Mouse (Mus musculus) frontal cortex, postnatal 25 days (tissue): ENCODE measurements at regions not wholly inside any gene's neighbourhood (a gene's known extent, or its start where the extent isn't known, plus 50 kb on each side); places are given as distances from the start of the nearest gene placed in this dataset.

ENCODE experiments used
- DNase-seq, 2 experiments: peaks; one replicate each; pipeline ENCODE4 v3.0.0; 2022; ENCODE audit warnings: low spot score in 2 of 2

DNA sequence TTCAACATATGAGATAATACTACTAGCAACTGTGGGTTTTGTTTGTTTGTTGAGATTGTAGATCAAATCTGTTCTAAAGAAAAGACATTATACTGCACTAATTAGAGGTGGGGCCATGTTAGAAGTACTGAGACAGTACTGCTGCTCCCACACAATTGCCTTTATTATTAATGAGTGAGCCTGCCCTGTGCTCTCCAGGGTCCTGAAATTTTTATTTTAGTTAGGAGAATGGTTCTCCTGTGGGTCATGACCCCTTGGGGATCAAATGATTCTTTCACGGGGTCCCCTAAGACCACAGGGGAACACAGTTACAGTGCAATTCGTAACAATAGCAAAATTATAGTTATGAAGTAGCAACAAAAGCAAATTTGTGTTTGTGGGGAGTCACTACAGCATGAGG, 268.8 kb downstream of the Gm9195 start:
- no peak for DNase-seq

DNA sequence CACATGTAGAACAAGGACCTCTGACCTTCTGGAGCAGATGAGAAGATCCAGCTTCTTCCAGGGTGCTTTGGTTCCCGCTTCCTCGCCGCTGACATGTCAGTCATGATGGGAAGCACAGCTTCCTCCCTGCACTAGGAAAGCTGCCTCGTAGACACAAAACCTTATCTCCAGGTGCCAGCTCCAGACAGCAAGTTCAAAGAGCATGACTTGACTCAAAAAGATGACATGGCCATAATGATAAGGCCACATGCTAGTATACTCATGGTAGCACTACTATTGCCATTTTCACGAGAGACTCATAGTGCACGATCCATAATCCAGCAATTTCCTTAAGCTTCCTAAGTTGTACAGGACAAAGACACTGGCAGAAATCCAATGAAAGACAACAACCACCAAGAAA, 272.1 kb downstream of the Gm9195 start:
- DNase-seq: no peak

DNA sequence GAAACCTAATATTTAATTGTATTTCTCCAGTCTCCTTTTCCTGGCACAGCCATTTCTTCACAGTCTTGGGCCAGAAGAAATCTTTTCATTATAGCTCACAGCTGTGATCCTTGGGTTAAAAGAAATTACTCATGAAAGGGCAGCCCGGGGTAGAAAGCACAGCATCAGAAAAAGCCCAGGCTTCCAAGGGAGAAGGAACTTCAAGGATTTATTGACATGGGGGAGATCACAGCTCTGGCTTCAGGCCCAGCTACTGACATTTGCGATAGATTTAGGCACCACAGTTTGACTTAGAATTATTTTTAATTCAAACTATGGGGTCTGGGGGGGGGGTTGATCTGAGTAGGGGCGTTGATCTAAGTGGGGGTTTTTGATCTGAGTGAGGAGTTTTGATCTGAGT, 291.3 kb downstream of the Gm9195 start:
- no peak for DNase-seq

DNA sequence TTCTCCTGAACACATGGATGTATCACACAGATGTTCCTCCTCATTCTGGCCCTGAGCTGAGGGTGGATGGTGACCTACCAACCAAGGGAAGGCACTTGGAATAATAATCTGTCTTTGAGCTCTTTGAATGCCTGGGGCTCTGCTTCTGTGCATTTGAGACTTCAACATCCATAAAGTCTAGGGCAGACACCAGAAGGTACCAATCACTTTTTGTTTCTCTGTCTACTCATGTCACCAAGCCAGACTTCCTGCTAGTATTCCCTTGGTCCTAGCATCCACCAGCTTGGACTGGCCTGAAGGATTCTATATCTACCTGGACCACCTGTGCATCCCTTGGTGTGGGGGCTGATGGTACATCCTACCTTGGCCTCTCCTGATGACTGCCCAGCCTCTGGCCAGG, 291.7 kb downstream of the Gm9195 start:
- no peak for DNase-seq

DNA sequence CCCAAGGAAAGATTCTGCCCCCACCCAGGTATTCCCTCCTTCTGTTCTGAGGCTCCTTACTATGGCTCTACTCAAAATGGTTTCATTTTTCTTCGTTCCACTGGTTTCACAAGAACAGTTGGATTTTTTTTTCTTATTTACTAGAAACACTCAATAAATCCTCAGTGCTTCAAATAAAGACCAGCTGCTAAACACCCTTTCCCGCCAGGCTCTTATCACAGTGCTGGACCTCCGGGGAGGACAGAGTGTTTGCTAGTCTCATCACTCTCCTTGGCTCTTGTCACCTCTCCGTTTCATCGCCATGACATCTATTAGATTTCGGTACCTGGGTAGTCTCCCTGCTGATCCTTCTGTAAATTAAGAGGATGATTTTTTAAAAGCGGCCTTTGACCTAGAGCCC, 293.7 kb downstream of the Gm9195 start:
- DNase-seq: no peak

DNA sequence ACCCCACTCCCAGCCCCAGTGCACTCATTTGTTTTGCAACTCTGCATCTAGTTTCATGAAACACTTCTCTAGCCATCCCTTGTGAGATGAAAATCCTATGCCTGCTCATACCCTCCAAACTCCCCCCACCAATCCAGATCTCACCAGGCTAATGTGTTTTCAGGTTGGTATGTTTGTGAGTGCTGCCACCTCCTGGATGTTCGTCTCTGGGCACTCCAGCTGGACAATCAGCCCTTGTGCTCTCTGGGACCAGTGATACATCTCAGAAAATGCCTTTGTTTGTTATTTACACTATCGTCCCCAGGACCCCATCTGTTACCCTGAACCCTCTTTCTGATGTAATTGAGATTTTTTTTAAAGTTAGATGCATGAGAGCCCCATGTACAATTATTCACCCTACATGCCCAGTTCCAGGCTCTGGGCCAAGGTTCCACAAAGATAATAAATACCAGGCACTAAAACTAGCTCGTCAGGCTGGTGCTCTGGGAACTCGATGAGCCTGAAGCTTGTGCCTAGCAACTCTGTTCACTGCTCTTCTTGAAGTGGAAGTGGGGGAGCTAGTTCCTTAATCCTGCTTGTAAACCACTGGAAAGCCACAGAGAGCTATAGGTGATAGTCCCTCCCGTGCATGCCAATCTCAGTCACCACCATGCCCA, 304.2 kb downstream of the Gm9195 start:
- DNase-seq: peak; percentile 36 to 42

DNA sequence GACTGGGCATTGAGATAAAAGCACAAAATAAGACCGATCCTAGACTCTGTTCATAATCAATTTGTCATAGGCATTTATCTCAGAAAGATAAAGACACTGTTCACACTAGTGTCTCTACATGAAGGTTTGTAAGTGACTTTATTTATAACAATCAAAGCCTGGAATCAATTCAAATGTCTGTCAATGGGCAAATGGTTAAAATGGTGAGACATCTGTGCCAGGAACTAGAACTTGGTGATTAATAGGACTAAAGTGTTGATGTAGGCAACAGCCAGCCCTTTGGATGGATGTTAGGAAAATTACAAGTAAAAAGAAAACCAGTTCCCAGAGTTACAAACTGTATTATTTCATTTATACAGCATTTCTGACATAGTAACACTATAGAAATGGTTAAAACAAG, 315.9 kb downstream of the Gm9195 start:
- DNase-seq: no peak

DNA sequence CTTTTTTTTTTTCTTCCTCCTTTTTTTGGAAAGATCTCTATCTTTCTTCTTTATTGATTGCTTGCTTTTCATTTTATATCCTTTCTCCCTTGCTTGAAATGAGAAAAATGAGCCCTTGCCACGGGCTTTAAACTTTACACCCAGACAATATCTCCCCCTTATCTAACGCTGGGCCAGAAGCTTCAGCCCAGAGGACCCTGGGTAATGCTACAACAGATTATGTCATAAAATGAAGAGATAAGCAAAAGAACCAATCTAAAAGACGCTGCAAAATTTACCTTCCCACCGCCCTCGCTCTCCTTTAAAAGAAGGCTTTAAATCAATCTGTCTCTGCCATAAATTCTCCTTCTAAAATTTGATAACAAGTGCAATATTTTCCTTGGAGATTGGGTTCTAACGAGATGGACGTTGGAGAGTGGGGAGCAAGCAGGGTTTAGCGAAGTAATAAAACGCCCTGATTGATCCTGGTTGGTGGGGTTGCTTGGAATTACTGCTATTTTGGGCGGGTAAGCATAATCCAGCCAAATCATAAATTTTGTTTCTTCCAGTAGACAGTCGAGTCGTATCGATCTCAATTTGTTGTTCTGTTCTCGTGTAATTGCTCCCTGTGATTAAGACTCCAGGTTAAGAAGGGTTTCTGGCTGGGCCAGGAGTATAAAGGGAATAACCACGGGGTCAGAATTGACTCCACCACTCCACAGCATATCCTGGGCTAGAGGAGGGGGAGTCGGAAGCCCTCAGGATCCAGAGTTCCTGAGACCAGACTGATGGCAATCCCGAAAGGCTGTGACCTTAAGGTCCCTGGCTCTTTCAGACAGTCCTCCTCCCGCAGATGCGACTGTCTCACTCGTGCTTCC, 318.9 kb downstream of the Gm9195 start:
- no peak for DNase-seq

DNA sequence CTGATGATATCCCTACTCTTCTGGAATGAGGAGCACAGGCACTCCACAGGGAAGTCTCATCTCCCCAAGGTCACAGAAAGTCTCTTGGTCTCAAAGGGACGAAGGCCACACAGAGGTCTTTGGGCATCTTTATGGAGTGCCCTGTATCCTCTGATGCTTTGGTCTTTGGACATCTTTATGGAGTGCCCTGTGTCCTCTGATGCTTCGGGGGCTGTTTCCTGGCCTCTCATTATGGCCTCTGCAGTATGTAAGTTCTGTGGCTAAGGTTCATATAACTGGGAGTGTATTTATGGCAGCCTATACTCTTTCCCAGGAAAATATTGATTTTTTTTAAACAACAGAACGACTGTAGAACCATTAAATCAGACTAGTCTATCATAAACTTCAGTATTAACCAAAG, 319.9 kb downstream of the Gm9195 start:
- DNase-seq: no peak

DNA sequence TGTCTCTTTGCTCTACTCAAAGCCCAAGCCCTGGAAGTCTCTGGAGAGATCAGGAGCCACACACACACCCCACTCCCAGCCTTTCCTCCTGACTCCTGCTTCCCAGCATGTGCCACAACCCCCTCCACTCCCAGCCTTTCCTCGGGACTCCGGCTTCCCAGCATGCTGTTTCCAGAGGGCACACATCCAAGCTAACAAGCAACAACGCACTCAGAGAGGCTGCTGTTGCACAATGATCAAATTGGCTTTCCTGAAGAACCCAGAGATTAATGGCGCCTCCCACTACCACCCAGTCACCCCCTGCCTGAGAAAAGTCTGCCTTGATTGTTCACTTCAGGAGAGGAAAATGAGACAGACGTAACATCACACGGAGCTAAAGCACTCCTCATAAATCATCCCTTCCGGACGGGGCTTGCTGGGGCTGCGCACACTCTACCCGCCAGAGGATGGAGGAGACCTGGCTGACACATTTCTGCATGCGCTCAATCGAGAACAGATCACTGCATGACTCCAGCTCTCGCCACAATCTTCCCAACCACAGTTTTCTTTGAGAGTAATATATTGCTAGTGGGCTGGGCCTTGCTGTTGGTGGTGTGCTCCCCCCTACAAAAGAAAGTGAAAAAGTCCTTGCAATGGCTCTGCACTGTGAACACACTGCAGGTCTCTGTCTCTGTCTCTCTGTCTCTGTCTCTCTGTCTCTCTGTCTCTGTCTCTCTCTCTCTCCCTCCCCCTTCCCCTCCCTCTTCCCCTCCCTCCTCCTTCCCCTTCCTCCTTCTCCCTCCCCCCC, 332.9 kb downstream of the Gm9195 start:
- no peak for DNase-seq

DNA sequence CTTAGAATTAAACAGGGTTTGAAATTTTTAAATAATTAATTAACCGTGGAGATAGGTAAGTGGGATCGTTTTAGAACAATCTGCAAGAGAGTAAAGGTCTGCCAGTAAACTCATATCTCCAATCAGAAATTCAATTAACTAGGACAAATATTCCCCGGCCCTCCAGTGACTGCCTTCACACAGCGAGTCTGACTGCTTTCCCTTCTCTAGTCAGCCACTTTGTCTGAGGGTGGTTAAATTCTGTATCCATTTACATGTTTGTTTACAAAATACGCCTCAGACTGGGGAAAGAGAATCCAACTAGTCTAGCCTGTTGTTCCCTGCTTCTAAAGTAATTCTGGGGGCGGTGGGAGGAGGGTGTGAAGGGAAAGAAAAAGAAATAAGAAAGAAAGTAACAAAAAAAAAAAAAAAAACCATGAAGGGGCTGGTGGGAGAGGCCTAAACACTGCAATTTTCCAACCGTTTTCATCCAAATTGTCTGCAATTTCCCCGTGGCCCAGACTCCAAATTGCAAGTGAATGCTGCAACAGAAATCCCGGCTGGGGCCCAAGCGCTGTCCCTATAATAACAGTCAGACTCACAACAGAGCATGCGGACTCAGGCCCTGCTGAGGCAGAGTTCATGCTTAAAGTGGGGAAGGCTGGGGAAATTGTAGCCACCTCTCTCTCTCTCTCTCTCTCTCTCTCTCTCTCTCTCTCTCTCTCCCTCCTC, 336.3 kb downstream of the Gm9195 start:
- DNase-seq: no peak

DNA sequence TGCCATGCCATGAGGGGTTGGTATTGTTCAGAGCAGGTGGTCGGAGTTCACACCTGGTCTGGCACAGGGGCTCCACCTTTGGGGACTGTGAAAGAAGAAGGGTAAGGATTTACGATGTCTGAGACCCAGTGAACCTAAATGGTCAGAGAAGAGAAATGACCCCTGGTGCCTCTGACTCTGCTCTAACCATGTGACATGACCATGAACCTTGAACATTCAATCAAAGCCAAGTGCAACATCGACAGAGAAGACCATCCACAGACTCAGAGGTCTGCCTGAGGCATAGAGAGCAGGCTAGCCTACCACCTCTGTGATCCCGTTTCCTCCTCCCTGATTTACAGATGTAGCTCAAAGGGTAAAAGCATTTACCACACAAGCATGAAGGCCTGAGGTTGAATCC, 340.0 kb downstream of the Gm9195 start:
- no peak for DNase-seq

DNA sequence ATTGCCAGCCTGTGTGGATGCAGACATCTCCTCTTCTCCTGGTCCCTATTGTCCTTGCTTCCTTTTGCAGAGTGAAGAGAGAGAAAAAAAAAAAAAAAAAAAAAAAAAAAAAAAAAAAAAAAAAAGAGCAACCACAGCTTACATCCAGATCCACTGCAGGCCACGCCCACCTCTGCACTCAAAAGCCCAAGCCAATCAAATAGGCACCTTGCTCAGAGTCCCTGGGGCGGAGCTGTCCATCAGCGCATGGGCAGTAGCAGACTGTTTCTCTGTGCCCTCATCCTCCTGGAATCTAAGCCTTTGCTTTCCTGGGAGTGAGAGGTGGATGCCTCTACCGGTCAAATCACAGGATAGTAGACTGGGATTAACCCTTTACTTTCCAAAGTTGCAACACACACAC, 342.2 kb downstream of the Gm9195 start:
- no peak for DNase-seq

DNA sequence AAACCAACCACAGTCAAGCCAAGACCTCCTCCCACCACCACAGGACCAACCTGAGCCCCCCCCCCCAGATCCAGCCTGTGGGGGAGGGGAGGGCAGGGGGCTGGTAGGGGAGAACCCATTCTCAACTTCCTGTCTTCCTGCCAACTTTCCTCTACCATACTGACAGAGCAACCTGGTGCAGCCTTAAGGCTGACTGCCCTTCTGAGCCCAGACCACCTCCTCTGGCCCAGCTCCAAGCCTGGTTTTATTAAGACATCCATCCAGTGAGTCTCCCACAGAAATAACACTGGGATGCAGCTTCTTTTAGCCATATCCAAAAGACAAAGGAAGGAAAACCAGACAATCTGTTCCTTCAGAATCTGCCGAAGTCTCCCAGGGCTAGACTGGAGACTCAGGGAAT, 342.8 kb downstream of the Gm9195 start:
- DNase-seq: no peak

DNA sequence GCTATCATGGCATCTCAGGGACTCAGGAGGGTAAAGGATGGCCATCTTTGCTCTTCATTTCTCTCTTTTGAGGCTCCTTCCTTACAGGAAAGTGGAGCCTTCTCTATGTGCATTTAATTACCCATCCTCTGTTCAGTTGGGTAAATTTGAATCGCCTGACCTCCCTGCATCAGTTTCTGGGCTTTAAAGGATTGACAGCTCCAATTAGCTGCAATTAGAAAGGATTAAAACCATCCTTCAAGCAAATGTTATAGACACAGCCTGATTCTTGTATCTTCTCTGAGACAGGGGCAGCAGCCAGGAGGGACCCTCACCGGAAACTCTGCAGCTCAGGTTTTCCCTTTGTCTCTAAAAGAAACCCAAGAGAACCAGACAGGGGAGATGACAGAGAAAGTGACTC, 345.3 kb downstream of the Gm9195 start:
- no peak for DNase-seq

DNA sequence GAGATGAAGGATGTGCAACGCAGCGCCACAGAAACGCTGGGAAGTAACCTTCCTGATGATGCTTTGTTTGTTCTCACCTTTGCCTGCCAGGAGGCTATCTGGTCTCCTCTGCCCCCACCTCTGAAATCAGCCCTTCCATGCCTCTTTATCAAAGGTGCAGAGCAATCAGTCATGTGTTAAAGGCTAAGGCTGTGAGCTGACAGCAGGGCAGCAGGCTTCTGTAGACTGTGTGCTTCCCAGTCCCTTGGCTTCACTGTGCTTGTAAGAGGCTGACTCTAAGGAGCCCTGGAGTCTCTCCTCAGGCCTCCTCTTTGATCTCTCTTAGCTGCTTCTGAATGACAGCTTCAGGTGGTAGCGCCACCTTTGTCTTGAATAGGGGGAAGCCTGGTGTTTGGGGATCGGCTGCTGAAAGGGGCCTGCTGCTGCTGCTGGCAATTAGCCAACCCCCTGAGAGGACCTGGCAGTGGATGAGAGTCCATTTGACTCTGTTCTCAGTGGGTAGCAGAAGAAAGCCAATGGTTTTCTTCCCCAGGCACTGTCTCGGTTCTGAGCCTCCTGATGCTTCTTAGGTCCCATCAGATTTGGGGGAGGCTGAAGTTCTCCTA, 348.7 kb downstream of the Gm9195 start:
- DNase-seq: no peak

DNA sequence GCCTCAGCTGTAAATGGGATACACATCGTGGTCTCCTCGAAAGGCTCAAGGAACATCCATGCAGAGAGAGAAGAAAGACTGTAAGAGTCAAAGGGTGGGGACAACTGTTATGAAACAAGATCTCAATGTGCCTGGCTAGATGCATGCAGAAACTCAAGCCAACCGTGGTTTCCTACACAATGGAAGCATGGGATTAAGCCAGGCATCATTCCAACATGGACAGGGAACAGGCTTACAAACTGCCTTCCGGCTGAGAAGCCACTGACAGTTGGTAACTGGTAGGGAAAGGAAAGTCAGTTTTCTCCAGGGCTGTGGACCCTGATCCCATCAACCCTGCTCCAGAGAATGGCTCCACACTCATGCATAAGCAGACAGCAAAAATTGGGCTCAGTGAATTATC, 350.5 kb downstream of the Gm9195 start:
- no peak for DNase-seq

DNA sequence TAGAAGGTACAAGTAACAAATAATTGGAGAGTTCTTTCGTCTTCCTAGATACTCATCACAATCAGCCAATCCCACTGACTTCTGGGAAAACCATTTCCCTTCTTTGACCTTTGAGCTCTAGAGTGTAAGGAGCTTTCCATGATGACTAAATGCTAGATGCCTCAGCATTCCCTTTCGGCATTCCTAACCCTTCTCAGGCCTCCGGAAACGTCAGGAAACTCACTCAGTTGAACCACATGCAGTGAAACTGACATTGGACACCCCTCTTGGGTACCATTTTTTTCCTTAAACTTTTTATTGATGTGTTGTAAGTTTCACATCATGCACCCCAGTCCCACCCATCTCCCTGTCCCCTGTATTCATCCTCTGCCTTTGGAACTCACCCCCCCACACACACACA, 361.5 kb downstream of the Gm9195 start:
- no peak for DNase-seq

DNA sequence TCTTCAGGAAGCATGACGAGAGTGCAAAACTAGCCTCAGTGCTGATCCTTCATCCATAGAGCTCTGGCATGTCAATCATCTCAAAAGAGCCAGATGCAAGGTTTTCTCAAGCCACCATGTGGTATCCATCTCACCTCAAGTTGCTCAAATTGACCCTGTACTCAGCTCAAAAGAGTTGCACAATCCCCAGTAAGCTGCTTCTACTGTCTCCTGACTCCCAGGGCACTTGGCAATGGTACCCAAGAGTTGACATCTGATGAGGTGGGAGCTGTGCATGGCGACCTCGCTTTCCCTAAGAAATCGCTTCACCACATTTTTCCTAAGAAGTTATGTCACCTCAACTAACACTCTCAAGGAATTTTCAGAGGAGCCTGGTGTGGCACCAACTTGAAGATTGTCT, 369.9 kb downstream of the Gm9195 start:
- DNase-seq: no peak

DNA sequence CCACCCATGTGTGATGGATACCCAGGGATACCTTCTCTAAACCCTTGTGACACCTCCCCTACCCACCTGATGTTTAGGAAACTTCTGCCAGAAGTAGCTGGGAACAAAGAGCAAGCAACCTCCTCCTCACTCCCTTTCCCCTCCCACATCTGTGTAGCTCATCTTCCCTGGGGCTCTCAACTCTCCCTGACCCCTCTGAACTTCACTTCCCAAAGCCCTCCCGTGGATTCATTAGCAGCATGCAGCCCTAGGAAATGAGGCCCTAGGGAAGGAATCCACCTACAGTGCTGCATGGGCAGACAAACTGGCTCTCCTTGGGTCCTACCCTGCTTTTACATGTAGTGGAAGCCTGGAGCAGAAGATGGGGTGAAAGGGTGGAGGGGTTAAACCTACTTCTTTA, 370.6 kb downstream of the Gm9195 start:
- no peak for DNase-seq

DNA sequence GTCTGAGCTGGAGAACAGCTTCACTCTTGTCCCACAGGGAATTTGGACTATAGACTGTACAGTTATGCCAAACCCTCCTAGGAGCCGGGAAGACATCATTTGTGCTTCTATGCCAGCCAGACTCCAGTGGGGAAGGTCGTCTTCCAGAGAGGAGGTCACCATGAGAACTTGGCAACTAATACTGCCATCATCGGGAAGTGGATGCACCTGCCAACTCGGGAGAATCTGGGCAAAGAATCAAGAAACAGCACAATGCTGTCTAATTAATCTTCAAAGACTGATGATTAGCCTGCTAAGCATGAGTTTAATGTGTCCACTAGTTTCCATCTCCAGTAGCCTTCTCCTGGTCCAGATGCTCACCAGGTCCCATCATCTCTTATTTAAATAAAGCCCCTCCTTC, 374.8 kb downstream of the Gm9195 start:
- no peak for DNase-seq
